Mouse (Mus musculus): ENCODE data around the gene Tex46. TPM values are rescaled to one million over a fixed set of nuclear protein-coding genes. Genes with fewer than 3 reads are reported as not detected.

Tex46 gene
- total RNA-seq, 2 experiments from 2014 or later, result not detected

DNA sequence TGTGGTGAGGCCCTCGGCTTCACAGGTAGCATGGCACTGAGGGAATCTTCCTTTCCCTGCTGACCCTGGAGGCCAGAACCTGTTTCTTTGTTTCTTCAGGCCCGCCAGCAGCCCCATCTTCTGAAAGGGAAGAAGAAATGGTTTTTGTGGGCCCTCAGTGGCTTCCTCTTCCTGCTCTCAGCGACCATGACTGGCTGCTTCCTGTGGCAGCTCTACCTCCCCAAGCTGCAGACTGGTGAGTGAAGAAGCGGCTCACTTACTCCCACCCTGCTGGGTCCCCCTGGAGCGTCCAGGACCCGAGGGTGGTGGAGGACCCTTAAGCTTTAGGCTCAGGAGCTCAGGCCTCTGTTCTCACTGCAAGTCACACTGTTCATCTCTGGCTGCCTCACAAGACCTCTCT lies 16.4 kb downstream of the Tex46 start:
- ATAC-seq (replicated peaks; ENCODE audit: low FRiP score, poor library complexity, severe bottlenecking), result no peak

DNA sequence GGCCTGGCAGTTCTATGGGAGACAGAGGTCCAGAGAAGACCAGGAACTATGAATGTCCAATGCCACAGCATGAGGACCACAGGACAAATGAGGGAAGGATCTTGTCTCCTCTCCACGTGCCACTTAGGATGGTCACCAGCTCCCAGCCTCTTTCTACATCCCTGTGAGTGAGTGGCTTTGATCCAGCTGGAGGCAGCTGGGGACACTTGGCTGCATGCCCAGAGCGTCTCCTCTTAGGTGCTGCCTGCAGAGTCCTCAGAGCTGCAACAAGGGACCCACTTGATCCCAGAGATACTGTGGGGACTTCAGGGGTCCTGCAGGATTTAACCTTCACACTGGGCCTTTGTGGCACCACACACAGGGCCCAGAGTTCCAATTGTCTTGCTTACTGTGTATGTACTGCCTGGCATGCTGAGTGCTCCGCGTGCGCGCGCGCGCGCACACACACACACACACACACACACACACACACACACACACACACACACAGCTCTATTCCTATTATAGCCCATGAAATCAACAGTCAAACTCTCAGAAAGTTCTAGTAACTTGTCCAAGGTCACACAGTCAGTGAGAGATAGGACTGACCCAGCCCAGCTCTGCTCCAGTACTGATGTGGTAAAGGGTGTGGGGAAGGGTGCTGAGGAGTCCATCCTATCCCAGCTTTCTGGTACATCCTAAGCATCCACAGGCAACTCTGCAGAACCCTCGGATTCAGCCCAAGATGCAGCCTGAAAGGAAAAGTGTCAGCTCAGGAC lies 21.2 kb downstream of the Tex46 start:
- ATAC-seq (replicated peaks; ENCODE audit: low FRiP score, poor library complexity, severe bottlenecking), result no peak

DNA sequence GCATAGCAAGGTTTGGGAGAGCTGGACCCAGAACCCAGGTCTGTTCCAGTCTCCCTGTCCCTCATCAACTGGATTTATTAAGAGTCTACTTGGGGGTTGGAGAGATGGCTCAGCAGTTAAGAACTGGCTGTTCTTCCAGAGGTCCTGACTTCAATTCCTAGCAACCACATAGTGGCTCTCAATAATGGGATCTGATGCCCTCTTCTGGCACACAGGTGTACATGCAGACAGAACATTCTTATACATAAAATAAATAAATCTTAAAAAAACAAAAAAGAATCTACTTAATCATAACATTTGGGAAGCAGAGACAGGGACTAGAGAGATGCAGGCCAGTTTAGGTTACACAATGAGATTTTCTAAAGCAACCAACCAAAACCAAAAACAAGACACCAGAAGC lies 25.8 kb downstream of the Tex46 start:
- no peak for ATAC-seq (replicated peaks; ENCODE audit: low FRiP score, poor library complexity, severe bottlenecking)

GRCm38 (mm10) chr4:136636511-136636910 lies 26.3 kb downstream of the Tex46 start:
- ATAC-seq (replicated peaks; ENCODE audit: low FRiP score, poor library complexity, severe bottlenecking), result no peak

- ATAC-seq (replicated peaks; ENCODE audit: low FRiP score, poor library complexity, severe bottlenecking), result no peak
Measured at GRCm38 (mm10) chr4:136636983-136637562, 26.8 kb downstream of the Tex46 start.

DNA sequence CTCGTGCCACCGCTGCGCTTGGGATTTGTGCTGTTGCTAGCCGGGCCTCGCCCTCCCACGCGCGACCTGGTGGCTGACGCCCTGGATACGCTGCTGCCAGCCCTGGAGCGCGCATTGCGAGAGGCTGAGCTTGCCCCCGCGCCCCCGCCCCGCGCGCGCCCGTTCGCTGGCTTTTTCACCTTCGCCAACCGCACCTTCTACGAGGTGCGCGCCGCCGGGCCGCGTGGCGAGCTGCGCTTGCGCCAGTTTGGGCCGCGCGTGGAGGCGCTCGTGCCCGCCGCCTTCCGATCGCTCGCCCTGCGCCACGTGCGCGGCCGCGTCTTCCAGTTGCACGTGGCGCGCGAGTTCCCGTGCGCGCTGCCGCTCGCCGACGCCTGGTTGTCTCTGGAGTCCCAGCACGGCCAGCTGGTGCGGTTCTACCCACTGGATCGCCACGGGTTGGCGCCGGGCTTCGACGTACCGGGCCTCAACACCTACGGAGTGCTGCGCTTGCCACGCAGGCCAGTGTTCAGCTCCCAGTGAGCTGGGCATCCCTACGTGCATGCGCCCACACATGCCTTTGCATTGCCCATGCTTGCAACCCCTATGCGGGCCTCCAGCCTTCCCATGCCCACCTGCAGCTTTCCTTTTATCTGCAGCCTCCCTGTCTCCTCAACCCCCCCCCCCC lies 27.5 kb downstream of the Tex46 start:
- ATAC-seq (replicated peaks; ENCODE audit: low FRiP score, poor library complexity, severe bottlenecking), result no peak

- no peak for ATAC-seq (replicated peaks; ENCODE audit: low FRiP score, poor library complexity, severe bottlenecking)
Measured at GRCm38 (mm10) chr4:136638230-136638750, 28.1 kb downstream of the Tex46 start.

GRCm38 (mm10) chr4:136638890-136639289 lies 28.7 kb downstream of the Tex46 start:
- no peak for ATAC-seq (replicated peaks; ENCODE audit: low FRiP score, poor library complexity, severe bottlenecking)

- ATAC-seq (replicated peaks; ENCODE audit: low FRiP score, poor library complexity, severe bottlenecking), result peak; percentile 75
Measured at GRCm38 (mm10) chr4:136648922-136649479, 38.8 kb downstream of the Tex46 start.

DNA sequence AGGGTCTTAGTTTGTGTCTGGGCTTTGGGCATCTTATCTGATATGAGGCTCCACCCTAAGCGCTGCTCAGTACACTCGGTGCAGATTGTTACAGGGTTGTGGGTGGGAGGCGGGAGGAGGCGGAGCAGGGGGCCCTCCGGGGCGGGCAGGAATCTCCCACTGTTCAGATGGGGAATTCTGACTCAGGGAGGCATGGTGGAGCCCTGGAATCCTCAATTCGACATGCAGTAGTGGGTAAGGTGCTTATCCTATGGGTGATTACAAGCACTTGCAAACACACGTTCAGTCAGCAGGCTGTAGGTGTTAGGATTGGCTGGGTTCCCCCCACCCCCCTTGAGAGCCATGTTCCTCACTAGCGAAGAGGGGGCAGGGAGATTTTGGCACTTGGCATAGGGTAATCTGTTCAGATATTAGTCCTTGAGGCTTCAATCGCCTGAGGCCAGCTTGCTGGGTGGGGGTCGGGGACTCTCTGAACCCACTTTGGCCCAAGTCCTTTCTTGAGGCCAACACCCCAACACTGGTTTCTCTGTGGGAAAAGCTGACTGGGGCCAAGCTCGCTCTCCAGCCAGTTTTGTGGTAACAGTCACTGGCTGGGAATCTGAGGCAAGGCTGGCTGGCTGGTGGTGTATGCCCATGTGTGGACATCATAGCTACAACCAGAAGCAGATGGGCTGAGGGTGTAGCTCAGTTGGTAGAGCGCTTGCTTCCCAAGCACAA lies 39.4 kb downstream of the Tex46 start:
- ATAC-seq (replicated peaks; ENCODE audit: low FRiP score, poor library complexity, severe bottlenecking), result no peak

DNA sequence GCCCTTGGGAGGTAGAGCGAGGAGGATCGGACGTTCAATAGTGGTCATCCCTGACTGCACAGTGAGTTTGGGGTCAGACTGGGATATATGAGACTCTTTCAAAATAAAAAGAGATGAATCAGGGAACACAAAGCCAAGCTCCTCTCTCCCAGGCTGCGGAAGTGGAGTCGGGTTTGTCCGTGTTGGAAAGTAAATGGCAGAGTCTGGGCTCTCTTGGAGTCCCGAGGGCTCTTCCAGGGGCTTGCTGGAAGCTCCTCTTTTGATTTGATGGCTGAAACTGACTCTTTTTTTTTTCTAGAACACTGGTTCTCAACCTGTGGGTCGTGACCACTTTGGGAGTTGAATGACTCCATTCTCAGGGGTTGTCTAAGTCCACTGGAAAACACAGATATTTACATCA lies 40.0 kb downstream of the Tex46 start:
- ATAC-seq (replicated peaks; ENCODE audit: low FRiP score, poor library complexity, severe bottlenecking), result no peak

DNA sequence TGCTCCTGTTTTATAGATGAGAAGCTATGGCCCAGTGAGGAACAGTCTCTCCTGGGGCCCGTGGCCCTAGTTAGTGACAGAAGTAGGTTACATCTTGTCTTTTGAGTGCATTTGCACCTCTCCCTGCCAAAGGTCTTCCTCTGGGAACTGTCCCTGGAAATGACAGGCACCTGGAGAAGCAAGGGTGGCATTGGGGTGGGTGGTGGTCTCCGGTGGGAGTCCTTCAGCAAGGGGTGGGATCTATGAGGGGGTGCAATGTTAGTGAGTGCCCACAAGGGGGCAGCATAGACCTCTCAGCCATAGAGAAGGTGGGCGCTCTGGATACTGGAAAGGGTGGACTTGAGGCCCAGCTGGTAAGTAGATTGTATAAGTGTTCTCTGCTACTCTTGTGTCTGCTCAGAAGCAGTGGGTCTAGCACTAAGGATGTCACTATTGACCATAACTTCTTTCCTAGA lies 41.1 kb downstream of the Tex46 start:
- ATAC-seq (replicated peaks; ENCODE audit: low FRiP score, poor library complexity, severe bottlenecking), result peak; percentile 48; the same call in 1 of the 2 replicates

DNA sequence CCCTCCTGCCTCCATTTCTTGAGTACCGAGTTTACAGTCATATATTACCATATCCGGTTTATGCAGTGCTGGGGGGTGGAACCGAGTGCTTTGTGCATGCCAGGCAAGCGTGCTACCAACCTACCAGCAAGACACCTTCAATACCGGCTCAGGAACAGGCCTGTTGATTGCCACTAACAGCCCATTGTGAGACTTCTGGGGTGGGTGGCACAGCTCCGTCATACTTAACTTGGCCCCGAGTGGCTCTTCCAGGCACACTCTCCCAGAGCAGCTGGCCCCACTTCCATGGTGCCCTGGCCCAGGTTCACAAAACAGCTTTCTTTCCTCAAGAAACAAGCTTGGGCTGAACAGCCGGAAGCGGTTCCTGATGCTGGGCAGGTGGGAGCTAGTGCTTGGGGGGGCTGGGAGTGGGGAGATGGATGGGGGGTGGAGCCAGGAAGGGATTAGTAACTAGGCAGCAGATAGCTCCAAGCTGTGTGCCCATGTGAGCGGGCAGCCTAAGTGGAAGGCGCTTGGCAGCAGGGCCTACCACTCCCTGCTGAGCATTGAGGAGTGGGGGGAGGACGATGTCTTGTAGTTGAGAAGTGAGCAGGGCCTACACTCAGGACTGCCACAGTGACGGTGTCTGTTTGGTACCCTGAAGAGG lies 41.8 kb downstream of the Tex46 start:
- ATAC-seq (replicated peaks; ENCODE audit: low FRiP score, poor library complexity, severe bottlenecking), result no peak

DNA sequence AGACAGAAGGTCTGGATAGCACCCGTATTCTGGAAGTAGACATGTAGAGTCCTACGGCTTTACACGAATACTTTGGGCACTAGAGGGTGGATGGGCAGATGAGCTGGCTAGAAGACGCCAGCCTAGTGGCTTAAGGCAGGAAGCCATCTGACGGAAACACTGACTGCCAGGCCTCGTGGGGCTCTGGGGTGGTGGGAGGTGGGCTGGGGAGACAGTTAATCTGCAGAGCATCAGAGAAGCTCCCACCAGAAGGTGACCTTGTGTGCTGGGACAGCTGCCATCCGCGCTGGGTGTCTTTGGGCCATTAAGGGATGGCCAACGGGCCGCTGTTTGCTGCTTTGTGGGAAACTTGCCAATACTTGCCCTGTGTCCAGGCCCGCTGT lies 42.3 kb downstream of the Tex46 start:
- ATAC-seq (replicated peaks; ENCODE audit: low FRiP score, poor library complexity, severe bottlenecking), result no peak

GRCm38 (mm10) chr4:136653019-136653418 lies 42.8 kb downstream of the Tex46 start:
- no peak for ATAC-seq (replicated peaks; ENCODE audit: low FRiP score, poor library complexity, severe bottlenecking)

- ATAC-seq (replicated peaks; ENCODE audit: low FRiP score, poor library complexity, severe bottlenecking), result no peak
Measured at GRCm38 (mm10) chr4:136653692-136654234, 43.5 kb downstream of the Tex46 start.

DNA sequence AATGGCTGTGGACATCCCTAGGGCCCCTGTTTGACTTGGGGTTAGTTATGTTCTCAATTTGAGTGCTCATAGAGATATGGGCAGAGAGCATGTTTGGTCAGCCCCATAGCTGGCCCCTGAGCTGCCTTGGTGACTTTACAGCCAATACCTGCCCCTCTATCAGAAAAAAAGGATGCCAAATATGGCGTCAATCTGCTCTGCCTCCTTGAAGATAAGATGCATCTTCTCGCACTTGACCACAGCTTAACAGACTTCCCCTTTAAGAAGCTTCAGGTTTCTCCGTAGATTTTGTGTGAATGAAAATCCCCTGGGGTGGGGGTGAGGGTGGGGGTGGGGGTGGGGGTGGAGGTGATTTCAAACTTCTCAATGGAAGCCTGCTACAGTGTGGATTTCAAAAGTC lies 47.7 kb downstream of the Tex46 start:
- ATAC-seq (replicated peaks; ENCODE audit: low FRiP score, poor library complexity, severe bottlenecking), result no peak

Measured in erythroblast, adult 5-6 weeks (primary cell).